Mouse (Mus musculus) liver, postnatal 0 days (tissue): ENCODE measurements around the gene Tpp2. TPM values are rescaled to one million over a fixed set of nuclear protein-coding genes. Genes with fewer than 3 reads are reported as not detected.
A peak's percentile ranks its signal among the peaks of the same experiment; 100 is the strongest.

ENCODE experiments used
- ATAC-seq: fragments of 200-750 bp; cut with Nextera tagmentation; 2 replicates; pipeline ENCODE4 v1.8.0; 2017; ENCODE audit warnings: mild to moderate bottlenecking, moderate library complexity
- DNase-seq: peaks from one replicate; pipeline ENCODE4 v3.0.0-alpha.2; 2016
- H3K27ac ChIP-seq: fragments of 300-500 bp; sonication (generic); 2 replicates; pipeline ENCODE4 v1.5.1; 2014; ENCODE audit warnings: antibody characterized with exemption, moderate library complexity, mild to moderate bottlenecking, low read depth
- H3K27me3 ChIP-seq: fragments of 300-500 bp; sonication (generic); 2 replicates; pipeline ENCODE4 v1.6.1; 2014; ENCODE audit warnings: low read length, control low read depth, mixed read lengths; ENCODE audit not compliant: insufficient read depth
- H3K36me3 ChIP-seq: fragments of 300-500 bp; sonication (generic); replicated peaks from 2 replicates; pipeline ENCODE4 v1.6.1; 2014; ENCODE audit warnings: mild to moderate bottlenecking, control low read depth, low read length, moderate library complexity, mixed read lengths; ENCODE audit not compliant: insufficient read depth
- H3K4me1 ChIP-seq: fragments of 300-500 bp; sonication (generic); 2 replicates; pipeline ENCODE4 v1.6.1; 2014; ENCODE audit warnings: antibody characterized with exemption, mild to moderate bottlenecking, control low read depth; ENCODE audit not compliant: insufficient read depth
- H3K4me2 ChIP-seq: fragments of 300-500 bp; sonication (generic); 2 replicates; pipeline ENCODE4 v1.6.1; 2014; ENCODE audit warnings: low read depth, mild to moderate bottlenecking, low read length, moderate library complexity, mixed read lengths
- H3K4me3 ChIP-seq: fragments of 300-500 bp; sonication (generic); 2 replicates; pipeline ENCODE4 v1.5.1; 2014; ENCODE audit warnings: low read depth, low read length
- H3K9ac ChIP-seq: fragments of 300-500 bp; sonication (generic); replicated peaks from 2 replicates; pipeline ENCODE4 v1.6.1; 2014; ENCODE audit warnings: mild to moderate bottlenecking, moderate library complexity
- H3K9me3 ChIP-seq: fragments of 300-500 bp; sonication (generic); 2 replicates; pipeline ENCODE4 v1.6.1; 2016; ENCODE audit warnings: mild to moderate bottlenecking, control low read depth, low read length, mixed read lengths
- CTCF ChIP-seq: sonication (generic); IDR thresholded peaks from 2 replicates; pipeline ENCODE4 v1.5.1; 2016; ENCODE audit warnings: antibody characterized with exemption, low read depth
- EP300 ChIP-seq: IDR thresholded peaks from 2 replicates; pipeline ENCODE4 v1.6.1; 2016; ENCODE audit warnings: antibody characterized with exemption, low read depth, mild to moderate bottlenecking
- WGBS: fragments of 180-500 bp; shearing (Covaris S2); extraction: QIAGEN DNeasy Blood & Tissue Kit; methylation state at CpG from one replicate; pipeline ENCODE4 v1.1.7; 2014; ENCODE audit not compliant: insufficient replicate concordance; 5-methylcytosine and 5-hydroxymethylcytosine counted together
- polyA plus RNA-seq: library from polyadenylated mRNA; unstranded; fragments of >200 nt; fragmentation: Nextera tagmentation; extraction: Ambion mirVana; gene quantifications from 2 replicates; pipeline ENCODE4 v1.2.1, GENCODE M21; 2015

Tpp2 gene
- polyA plus RNA-seq, 1 experiment from 2014 or later = 17.8 TPM

GRCm38 (mm10) chr1:43942814-43943213, 9.4 kb downstream of the Tpp2 start:
- whole genome bisulfite sequencing = 53% methylated on average over 2 of the region's 2 CpGs
- H3K36me3 ChIP-seq = peaks cover 24% of the 10 kb centered on the region
- no peak overlapping the region for H3K9ac ChIP-seq
- no peak for DNase-seq
- peaks cover 9% of the 10 kb centered on the region; the same call in 1 of the 2 replicates for H3K4me1 ChIP-seq
- no peaks in the 10 kb centered on the region for H3K27me3 ChIP-seq
- no peak overlapping the region for H3K4me2 ChIP-seq
- H3K27ac ChIP-seq = no peak overlapping the region
- no peak overlapping the region for H3K4me3 ChIP-seq
- ATAC-seq = peak; percentile 53; the same call in 1 of the 2 replicates
- TF ChIP-seq EP300 = no peak
- TF ChIP-seq CTCF = no peak
- H3K9me3 ChIP-seq = no peaks in the 10 kb centered on the region

- H3K4me1 ChIP-seq = no peaks in the 10 kb centered on the region
- H3K36me3 ChIP-seq = peaks cover 59% of the 10 kb centered on the region
- no peak for ATAC-seq
- no peaks in the 10 kb centered on the region for H3K27me3 ChIP-seq
- TF ChIP-seq CTCF (no peak), EP300 (no peak)
- no peak overlapping the region for H3K9ac ChIP-seq
- H3K4me3 ChIP-seq = no peak overlapping the region
- WGBS = 87% methylated on average over 3 of the region's 3 CpGs
- no peak for DNase-seq
- no peak overlapping the region for H3K4me2 ChIP-seq
- H3K27ac ChIP-seq = no peak overlapping the region
- no peaks in the 10 kb centered on the region for H3K9me3 ChIP-seq
These were observed 20.2 kb downstream of the Tpp2 start for GRCm38 (mm10) chr1:43953679-43954078.

- no peaks in the 10 kb centered on the region for H3K4me1 ChIP-seq
- no peaks in the 10 kb centered on the region for H3K27me3 ChIP-seq
- DNase-seq (no peak), ATAC-seq (no peak)
- no peak for TF ChIP-seq CTCF
- no peak for TF ChIP-seq EP300
- no peak overlapping the region for H3K4me3 ChIP-seq
- 90% methylated on average over 4 of the region's 4 CpGs for WGBS
- peaks cover 50% of the 10 kb centered on the region for H3K36me3 ChIP-seq
- H3K27ac ChIP-seq = no peak overlapping the region
- no peaks in the 10 kb centered on the region for H3K9me3 ChIP-seq
- H3K9ac ChIP-seq = no peak overlapping the region
- no peak overlapping the region for H3K4me2 ChIP-seq
These were observed 30.9 kb downstream of the Tpp2 start for GRCm38 (mm10) chr1:43964381-43964780.

- Histone ChIP-seq H3K9ac (no peak overlapping the region), H3K4me2 (no peak overlapping the region), H3K27ac (no peak overlapping the region), H3K4me1 (no peaks in the 10 kb centered on the region), H3K4me3 (no peak overlapping the region), H3K27me3 (no peaks in the 10 kb centered on the region), H3K36me3 (peaks cover 39% of the 10 kb centered on the region), H3K9me3 (no peaks in the 10 kb centered on the region)
- DNase-seq (no peak), ATAC-seq (no peak)
- WGBS = 78% methylated on average over 4 of the region's 4 CpGs
- no peak for TF ChIP-seq EP300
- TF ChIP-seq CTCF = peak; percentile 45
These were observed 33.3 kb downstream of the Tpp2 start for GRCm38 (mm10) chr1:43966756-43967155.

GRCm38 (mm10) chr1:43969361-43969760, 35.9 kb downstream of the Tpp2 start:
- peaks cover 49% of the 10 kb centered on the region for H3K36me3 ChIP-seq
- no peak overlapping the region for H3K4me2 ChIP-seq
- DNase-seq (no peak), ATAC-seq (no peak)
- 85% methylated on average over 3 of the region's 3 CpGs for WGBS
- H3K27me3 ChIP-seq = no peaks in the 10 kb centered on the region
- no peak overlapping the region for H3K9ac ChIP-seq
- H3K9me3 ChIP-seq = no peaks in the 10 kb centered on the region
- H3K4me3 ChIP-seq = no peak overlapping the region
- no peak for TF ChIP-seq EP300
- no peak for TF ChIP-seq CTCF
- H3K4me1 ChIP-seq = no peaks in the 10 kb centered on the region
- no peak overlapping the region for H3K27ac ChIP-seq

GRCm38 (mm10) chr1:43971089-43971488, 37.6 kb downstream of the Tpp2 start:
- Histone ChIP-seq H3K9ac (no peak overlapping the region), H3K36me3 (peaks cover 51% of the 10 kb centered on the region), H3K4me2 (no peak overlapping the region), H3K4me3 (no peak overlapping the region), H3K27me3 (no peaks in the 10 kb centered on the region), H3K9me3 (no peaks in the 10 kb centered on the region), H3K4me1 (no peaks in the 10 kb centered on the region), H3K27ac (no peak overlapping the region)
- WGBS = 59% methylated on average over 3 of the region's 3 CpGs
- DNase-seq (no peak), ATAC-seq (no peak)
- TF ChIP-seq EP300 (no peak), CTCF (no peak)
